Mouse (Mus musculus) myocyte (in vitro differentiated cells): ENCODE results near the gene Olfr898. TPM values are rescaled to one million over a fixed set of nuclear protein-coding genes. Genes with fewer than 3 reads are reported as not detected.

Experiments
- H3K27me3 ChIP-seq: one replicate; pipeline ENCODE4 v1.6.1; 2011; ENCODE audit not compliant: control insufficient read depth, insufficient read depth, insufficient read length
- H3K36me3 ChIP-seq: one replicate; pipeline ENCODE4 v1.6.1; 2011; ENCODE audit not compliant: control insufficient read depth, insufficient read depth
- H3K4me2 ChIP-seq: one replicate; pipeline ENCODE4 v1.6.1; 2011; ENCODE audit warnings: low read depth, control low read depth
- H3K4me3 ChIP-seq: one replicate; pipeline ENCODE4 v1.5.1; 2011; ENCODE audit warnings: mild to moderate bottlenecking, control low read depth, moderate library complexity
- H3K79me2 ChIP-seq: one replicate; pipeline ENCODE4 v1.6.1; 2011; ENCODE audit not compliant: control insufficient read depth, insufficient read depth
- H3ac ChIP-seq: one replicate; pipeline ENCODE4 v1.6.1; 2011; ENCODE audit not compliant: control insufficient read depth, insufficient read length
- CEBPB ChIP-seq: IDR thresholded peaks from 2 replicates; pipeline ENCODE4 v1.6.1; 2011; ENCODE audit warnings: mild to moderate bottlenecking, moderate library complexity; ENCODE audit not compliant: poor library complexity, insufficient read depth, severe bottlenecking
- TCF3 ChIP-seq: IDR thresholded peaks from one replicate; pipeline ENCODE4 v1.6.1; 2011; ENCODE audit warnings: low read depth, control low read depth; ENCODE audit not compliant: insufficient read length
- USF1 ChIP-seq: IDR thresholded peaks from one replicate; pipeline ENCODE4 v1.6.1; 2011; ENCODE audit warnings: low read depth, mild to moderate bottlenecking, control low read depth, moderate library complexity
- polyA plus RNA-seq: library from polyadenylated mRNA; unstranded; fragments of >200 nt; fragmentation: generic; extraction: Trizol; gene quantifications from one replicate; pipeline ENCODE4 v1.2.1, GENCODE M21; 2012; ENCODE audit warnings: missing spikeins

The Olfr898 gene
- polyA plus RNA-seq, 1 experiment = not detected

DNA sequence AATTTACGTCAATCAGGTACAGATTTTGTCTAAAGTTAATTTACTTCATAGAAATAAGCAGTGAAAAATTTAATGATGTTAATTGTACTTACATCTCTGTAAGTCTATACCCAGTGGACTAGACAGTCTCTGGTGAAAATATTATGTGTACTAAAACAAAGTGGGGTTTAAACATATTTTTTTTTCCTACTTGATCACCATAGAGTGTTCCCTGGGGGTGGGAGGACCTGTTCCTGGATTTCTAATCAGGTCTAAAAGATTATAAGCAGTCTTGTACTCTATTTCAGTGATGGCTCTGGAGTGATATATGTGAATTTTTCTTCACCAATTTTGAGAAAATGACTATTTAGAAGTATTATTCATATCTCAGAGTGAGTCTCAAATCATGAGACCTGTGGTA lies 53.2 kb downstream of the Olfr898 start, which contains the start of gene Olfr147:
Gene Olfr147, plus strand, starts transcription at position 301 of the 400 bp plus-strand sequence.
- H3K4me3 ChIP-seq = no peak within 1 kb of the TSS
- no peaks in the 10 kb centered on the region for H3K27me3 ChIP-seq
- H3K79me2 ChIP-seq = no peaks in the 10 kb centered on the region
- no peaks in the 10 kb centered on the region for H3K36me3 ChIP-seq
- H3K4me2 ChIP-seq = no peak within 1 kb of the TSS
- no peak within 1 kb of the TSS for H3ac ChIP-seq
- TF ChIP-seq USF1 (no peak), TCF3 (no peak), CEBPB (no peak)

Other genes with a start within 250 kb of the Olfr898 start
- not detected for gene Olfr888, start 240.3 kb upstream of the Olfr898 start, polyA plus RNA-seq
- gene Olfr889, start 233.2 kb upstream of the Olfr898 start, polyA plus RNA-seq = not detected
- not detected for gene Olfr890, start 205.9 kb upstream of the Olfr898 start, polyA plus RNA-seq
- gene Olfr891, start 167.6 kb upstream of the Olfr898 start, polyA plus RNA-seq = not detected
- gene Olfr893, start 140.0 kb upstream of the Olfr898 start, polyA plus RNA-seq = not detected
- not detected for gene Olfr894, start 130.4 kb upstream of the Olfr898 start, polyA plus RNA-seq
- not detected for gene Olfr143, start 95.6 kb upstream of the Olfr898 start, polyA plus RNA-seq
- gene Olfr895, start 80.6 kb upstream of the Olfr898 start, polyA plus RNA-seq = not detected
- not detected for gene Olfr896-ps1, start 57.3 kb upstream of the Olfr898 start, polyA plus RNA-seq
- gene Olfr25, start 19.4 kb upstream of the Olfr898 start, polyA plus RNA-seq = not detected
- gene Olfr250, start 18.5 kb downstream of the Olfr898 start, polyA plus RNA-seq = not detected
- not detected for gene Olfr251, start 28.7 kb downstream of the Olfr898 start, polyA plus RNA-seq
- 0.01 TPM for gene Olfr147, start 53.3 kb downstream of the Olfr898 start, polyA plus RNA-seq
- gene Olfr901, start 81.0 kb downstream of the Olfr898 start, polyA plus RNA-seq = 0.01 TPM
- gene Olfr902, start 99.2 kb downstream of the Olfr898 start, polyA plus RNA-seq = not detected
- gene Olfr904, start 114.7 kb downstream of the Olfr898 start, polyA plus RNA-seq = not detected
- gene Olfr905, start 122.7 kb downstream of the Olfr898 start, polyA plus RNA-seq = not detected
- gene Olfr906, start 138.7 kb downstream of the Olfr898 start, polyA plus RNA-seq = not detected
- not detected for gene Olfr907, start 147.4 kb downstream of the Olfr898 start, polyA plus RNA-seq
- not detected for gene Olfr911-ps1, start 173.2 kb downstream of the Olfr898 start, polyA plus RNA-seq
- gene Olfr910, start 189.4 kb downstream of the Olfr898 start, polyA plus RNA-seq = not detected
- not detected for gene Olfr912, start 231.8 kb downstream of the Olfr898 start, polyA plus RNA-seq
- not detected for gene Olfr913, start 244.3 kb downstream of the Olfr898 start, polyA plus RNA-seq